Mouse (Mus musculus): ENCODE data around the gene Trim56. TPM values are rescaled to one million over a fixed set of nuclear protein-coding genes. Genes with fewer than 3 reads are reported as not detected.
A peak's percentile ranks its signal among the peaks of the same experiment; 100 is the strongest.
"Not testable (repeated sequence)": the region's sequence is repeated elsewhere in the genome, so short reads cannot be mapped to it uniquely, and the experiment has no call there.

Gene Trim56
- 8.6 and 10.3 TPM in 2 replicates for polyA plus RNA-seq (2016; fragmentation: Nextera tagmentation; extraction: Ambion mirVana)

DNA sequence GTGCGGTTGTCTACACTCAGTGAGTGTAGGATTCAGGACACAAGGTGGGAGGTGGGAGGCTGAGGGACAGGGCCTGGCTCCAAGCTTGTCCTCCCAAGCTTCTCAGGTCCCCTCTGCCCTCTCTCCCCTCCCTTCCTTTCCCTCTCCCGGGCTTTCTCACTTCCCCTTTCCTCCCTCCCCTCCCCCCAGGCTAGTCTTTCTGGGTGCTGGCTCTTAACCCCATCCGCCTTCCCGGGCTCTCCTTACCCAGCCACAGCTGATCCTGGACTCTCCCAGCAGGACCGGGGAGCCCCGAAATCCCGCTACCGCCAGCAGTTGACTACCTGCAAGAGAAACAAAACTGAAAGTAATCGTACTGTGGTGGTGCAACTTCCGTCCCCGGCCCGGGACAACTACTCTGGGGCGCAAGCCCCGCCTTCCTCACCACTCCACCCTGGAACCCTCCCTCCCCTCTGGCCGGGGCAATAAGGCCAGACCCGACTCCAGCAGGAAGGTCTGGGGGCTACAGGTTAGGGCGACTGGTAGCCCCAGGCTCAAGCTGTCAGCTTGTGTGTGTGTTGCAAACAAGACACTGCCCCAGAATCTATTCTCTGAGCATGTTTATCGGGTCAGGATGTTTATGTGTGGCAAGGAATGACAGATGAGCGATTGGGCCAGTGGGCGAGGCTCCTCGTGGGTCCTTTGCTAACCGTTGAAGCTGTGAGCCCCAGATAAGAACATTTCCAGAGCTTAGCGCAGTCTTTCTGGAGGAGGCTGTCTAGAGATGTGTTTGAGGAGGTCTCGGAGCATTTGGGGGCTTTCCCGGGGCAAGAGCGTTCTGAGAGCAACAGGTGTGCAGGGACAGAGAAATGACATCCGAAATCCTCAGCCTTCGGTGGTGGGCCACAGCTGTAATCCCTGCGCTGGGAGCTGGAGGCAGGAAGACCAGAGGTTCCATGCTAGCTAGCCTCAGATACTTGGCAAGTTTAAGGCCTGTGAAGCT is at the start of gene Trim56:
TSS of gene Trim56 (minus strand) at position 344 of the 982 bp plus-strand sequence.
- Histone ChIP-seq H3K27me3 (replicated peaks) (no peaks in the 10 kb centered on the region), H3K4me1 (peaks cover 34% of the 10 kb centered on the region), H3K9me3 (replicated peaks) (peaks cover 45% of the 10 kb centered on the region), H3K9ac (peak within 1 kb of the TSS; percentile 86), H3K4me3 (peak within 1 kb of the TSS; percentile 82), H3K4me2 (peak within 1 kb of the TSS; percentile 87), H3K27ac (peak within 1 kb of the TSS; percentile 99), H3K36me3 (peaks cover 40% of the 10 kb centered on the region)
- 2% methylated on average over 29 of the region's 29 CpGs for WGBS (ENCODE audit: insufficient replicate concordance)
- peak; percentile 94 for ATAC-seq

DNA sequence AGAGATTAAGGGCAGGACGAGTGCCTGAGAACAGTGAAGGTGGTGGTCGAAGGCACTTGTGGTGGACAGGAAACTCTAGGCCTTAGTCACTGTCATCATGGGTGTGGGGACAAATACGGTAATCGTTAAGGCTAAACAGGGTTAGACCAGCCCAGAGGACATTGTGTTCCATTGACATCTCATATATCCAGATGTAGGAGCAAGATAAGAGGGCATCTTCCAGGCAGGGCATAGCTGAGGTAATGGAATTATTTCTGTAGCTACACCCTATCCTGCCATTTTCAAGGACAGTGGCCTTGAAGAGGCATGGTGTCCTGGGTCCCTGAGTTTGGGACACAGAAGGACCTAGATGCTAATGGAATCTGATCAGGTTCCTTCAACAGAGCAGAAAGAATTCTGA is 45.8 kb upstream of the Trim56 start:
- 53% methylated on average over 4 of the region's 4 CpGs for WGBS (ENCODE audit: insufficient replicate concordance)
- Histone ChIP-seq H3K36me3 (no peaks in the 10 kb centered on the region), H3K27me3 (replicated peaks) (peaks cover 18% of the 10 kb centered on the region), H3K4me2 (no peak overlapping the region), H3K9me3 (replicated peaks) (0 out of 2 replicates have a peak, but pooled peaks cover 4% of the 10 kb centered on the region), H3K9ac (no peak overlapping the region), H3K4me3 (no peak overlapping the region), H3K4me1 (no peaks in the 10 kb centered on the region), H3K27ac (no peak overlapping the region)
- no peak for ATAC-seq

DNA sequence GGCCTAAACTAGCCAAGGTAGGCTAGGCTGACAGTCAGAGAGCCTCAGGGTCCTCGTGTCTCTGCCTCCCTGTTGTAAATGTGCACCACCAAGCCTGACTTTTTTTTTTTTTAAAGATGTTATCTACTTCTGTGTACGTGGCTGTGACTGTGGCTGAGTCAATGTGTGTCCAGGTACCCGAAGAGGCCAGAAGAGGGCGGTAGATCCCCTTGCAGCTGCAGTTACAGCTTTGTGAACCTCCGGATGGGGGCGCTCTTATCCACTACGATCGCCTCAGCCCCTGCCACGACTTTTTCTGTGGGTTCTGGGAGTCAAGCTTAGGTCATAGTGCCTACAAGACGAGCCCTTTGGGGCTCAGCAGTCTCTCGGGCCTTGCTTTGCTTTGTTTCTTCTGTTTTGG is 43.5 kb upstream of the Trim56 start:
- H3K4me1 ChIP-seq: no peaks in the 10 kb centered on the region
- ATAC-seq: no peak
- H3K9me3 ChIP-seq (replicated peaks): 0 out of 2 replicates have a peak, but pooled peaks cover 7% of the 10 kb centered on the region
- H3K9ac ChIP-seq: no peak overlapping the region
- peaks cover 13% of the 10 kb centered on the region; the same call in 1 of the 2 replicates for H3K27me3 ChIP-seq (replicated peaks)
- H3K4me3 ChIP-seq: no peak overlapping the region
- H3K4me2 ChIP-seq: no peak overlapping the region
- 14% methylated on average over 11 of the region's 11 CpGs for WGBS (ENCODE audit: insufficient replicate concordance)
- no peaks in the 10 kb centered on the region for H3K36me3 ChIP-seq
- no peak overlapping the region for H3K27ac ChIP-seq

DNA sequence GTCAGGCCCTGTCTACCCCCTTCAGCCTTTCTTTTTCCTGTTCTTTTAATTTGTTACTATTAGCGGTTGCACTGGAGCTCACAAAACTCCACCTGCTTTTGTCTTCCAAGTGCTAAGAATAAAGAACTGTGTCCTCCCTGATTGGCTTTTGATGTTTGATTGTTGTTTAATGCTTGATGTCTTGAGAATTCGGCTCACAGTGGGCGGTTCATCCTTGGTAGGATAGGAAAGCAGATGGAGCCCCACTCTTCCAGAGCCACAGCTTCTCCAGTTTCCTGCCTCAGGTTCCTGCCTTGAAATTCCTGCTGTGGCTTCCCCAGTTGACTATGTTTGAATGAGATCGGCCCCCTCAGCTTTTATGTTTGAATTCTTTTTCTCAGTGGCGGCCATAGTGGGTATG is 37.3 kb upstream of the Trim56 start:
- H3K4me2 ChIP-seq: no peak overlapping the region
- no peaks in the 10 kb centered on the region for H3K36me3 ChIP-seq
- no peak overlapping the region for H3K27ac ChIP-seq
- 78% methylated on average over 5 of the region's 5 CpGs for WGBS (ENCODE audit: insufficient replicate concordance)
- H3K9me3 ChIP-seq (replicated peaks): peaks cover 15% of the 10 kb centered on the region
- H3K9ac ChIP-seq: no peak overlapping the region
- H3K27me3 ChIP-seq (replicated peaks): no peaks in the 10 kb centered on the region
- H3K4me1 ChIP-seq: no peaks in the 10 kb centered on the region
- H3K4me3 ChIP-seq: no peak overlapping the region
- no peak for ATAC-seq

DNA sequence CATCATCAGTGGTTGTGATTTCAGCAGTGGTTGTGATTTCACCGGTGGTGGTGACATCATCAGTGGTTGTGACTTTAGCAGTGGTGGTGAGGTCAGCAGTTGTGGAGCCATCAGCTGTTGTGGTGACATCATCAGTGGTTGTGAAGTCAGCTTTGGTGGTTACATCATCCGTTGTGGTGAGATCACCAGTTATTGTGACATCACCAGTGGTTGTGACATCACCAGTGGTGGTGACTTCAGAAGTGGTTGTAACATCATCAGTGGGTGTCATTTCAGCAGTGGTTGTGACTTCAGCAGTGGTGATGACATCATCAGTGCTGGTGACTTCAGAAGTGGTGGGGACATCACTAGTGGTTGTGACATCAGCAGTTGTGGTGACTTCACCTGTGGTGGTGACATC is 36.6 kb upstream of the Trim56 start:
- H3K27me3 ChIP-seq (replicated peaks): no peaks in the 10 kb centered on the region
- WGBS (ENCODE audit: insufficient replicate concordance): 54% methylated on average over 2 of the region's 2 CpGs
- no peak; the same call in 1 of the 2 replicates for ATAC-seq
- peaks cover 15% of the 10 kb centered on the region for H3K9me3 ChIP-seq (replicated peaks)
- H3K4me1 ChIP-seq: no peaks in the 10 kb centered on the region
- no peak overlapping the region for H3K9ac ChIP-seq
- no peak overlapping the region for H3K4me2 ChIP-seq
- H3K36me3 ChIP-seq: no peaks in the 10 kb centered on the region
- H3K4me3 ChIP-seq: no peak overlapping the region
- no peak overlapping the region for H3K27ac ChIP-seq

DNA sequence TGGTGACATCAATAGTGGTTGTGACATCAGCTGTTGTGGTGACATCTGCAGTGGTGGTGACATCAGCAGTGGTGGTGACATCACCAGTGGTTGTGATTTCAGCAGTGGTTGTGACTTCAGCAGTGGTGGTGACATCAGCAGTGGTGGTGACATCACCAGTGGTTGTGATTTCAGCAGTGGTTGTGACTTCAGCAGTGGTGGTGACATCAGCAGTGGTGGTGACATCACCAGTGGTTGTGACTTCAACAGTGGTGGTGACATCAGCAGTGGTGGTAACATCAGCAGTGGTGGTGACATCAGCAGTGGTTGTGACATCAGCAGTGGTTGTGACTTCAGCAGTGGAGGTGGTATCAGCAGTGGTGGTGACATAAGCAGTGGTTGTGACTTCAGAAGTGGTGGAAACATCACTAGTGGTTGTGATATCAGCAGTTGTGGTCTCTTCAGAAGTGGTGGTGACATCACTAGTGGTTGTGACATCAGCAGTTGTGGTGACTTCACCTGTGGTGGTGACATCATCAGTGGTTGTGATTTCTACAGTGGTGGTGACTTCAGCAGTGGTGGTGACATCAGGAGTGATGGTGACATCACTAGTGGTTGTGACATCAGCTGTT is 33.4 kb upstream of the Trim56 start, which contains the start of gene Muc3:
TSS of gene Muc3 (minus strand) at position 51 of the 611 bp plus-strand sequence.
- H3K27ac ChIP-seq; H3K4me3 ChIP-seq; H3K4me2 ChIP-seq; H3K4me1 ChIP-seq; H3K36me3 ChIP-seq; H3K27me3 ChIP-seq (replicated peaks); ATAC-seq; H3K9ac ChIP-seq; H3K9me3 ChIP-seq (replicated peaks): not testable (repeated sequence)

DNA sequence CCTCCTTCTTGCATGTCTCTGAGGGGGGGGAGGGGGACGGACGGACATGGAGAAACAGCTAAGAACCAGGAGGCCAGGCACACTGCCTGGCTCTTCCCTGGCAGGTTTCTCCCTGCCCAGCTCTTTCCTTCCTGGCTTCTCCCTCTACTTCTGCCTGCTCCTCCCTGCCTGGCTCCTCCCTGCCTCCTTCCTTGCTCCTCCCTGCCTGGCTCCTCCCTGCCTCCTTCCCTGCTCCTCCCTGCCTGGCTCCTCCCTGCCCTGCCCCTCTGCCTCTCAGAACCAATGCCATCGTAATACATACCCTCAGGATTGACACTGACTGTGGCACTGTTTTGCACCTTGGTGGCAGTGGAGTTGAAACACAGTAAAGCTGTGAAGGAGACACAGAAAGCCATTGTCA is 24.8 kb upstream of the Trim56 start:
- Histone ChIP-seq H3K27ac (no peak overlapping the region), H3K4me1 (no peaks in the 10 kb centered on the region), H3K27me3 (replicated peaks) (peaks cover 19% of the 10 kb centered on the region; the same call in 1 of the 2 replicates), H3K36me3 (no peaks in the 10 kb centered on the region), H3K4me2 (no peak overlapping the region), H3K9ac (no peak overlapping the region), H3K9me3 (replicated peaks) (no peaks in the 10 kb centered on the region), H3K4me3 (no peak overlapping the region)
- WGBS (ENCODE audit: insufficient replicate concordance): 26% methylated on average over 3 of the region's 3 CpGs
- ATAC-seq: no peak

DNA sequence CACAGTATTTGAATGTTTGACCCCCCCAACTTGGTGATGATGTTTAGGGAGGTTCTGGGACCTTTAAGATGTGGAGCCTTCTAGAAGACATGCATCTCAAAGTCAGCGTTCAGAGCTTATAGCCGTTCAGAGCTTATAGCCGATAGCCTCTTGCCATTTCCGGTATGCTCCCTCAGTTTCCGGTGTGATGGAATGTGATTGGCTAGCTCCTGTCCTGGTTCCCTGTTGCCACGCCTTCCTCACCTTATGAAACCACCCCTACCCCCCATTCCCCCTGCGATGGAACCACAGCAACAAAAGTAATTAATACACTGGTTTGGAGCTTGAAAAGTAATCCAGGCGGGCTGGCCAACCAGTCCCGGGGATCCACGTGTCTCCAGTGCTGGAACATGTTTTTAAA is 23.0 kb upstream of the Trim56 start:
- no peak for ATAC-seq
- Histone ChIP-seq H3K36me3 (no peaks in the 10 kb centered on the region), H3K9me3 (replicated peaks) (no peaks in the 10 kb centered on the region), H3K4me1 (no peaks in the 10 kb centered on the region), H3K4me2 (no peak overlapping the region), H3K27me3 (replicated peaks) (peaks cover 22% of the 10 kb centered on the region; the same call in 1 of the 2 replicates), H3K9ac (no peak overlapping the region), H3K27ac (no peak overlapping the region), H3K4me3 (no peak overlapping the region)
- 70% methylated on average over 10 of the region's 10 CpGs for WGBS (ENCODE audit: insufficient replicate concordance)

DNA sequence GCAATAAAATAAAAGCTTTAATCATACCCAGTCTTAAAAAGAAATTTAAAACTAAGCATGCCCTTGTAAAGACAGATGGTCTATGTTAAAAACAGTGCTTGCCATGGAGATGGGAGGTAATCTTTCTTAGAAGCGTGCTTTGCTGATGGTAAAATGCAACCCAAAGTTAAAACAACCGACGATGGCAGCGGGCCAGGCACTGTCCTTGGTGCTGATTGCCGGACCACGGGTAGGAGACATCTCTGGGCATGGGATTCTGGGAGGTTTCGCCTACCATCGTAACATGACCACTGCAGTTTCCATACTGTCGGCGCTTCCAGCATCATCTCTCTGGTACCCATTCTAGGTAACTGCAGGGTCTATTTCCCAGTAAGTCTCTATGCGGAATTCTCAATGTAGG is 18.9 kb upstream of the Trim56 start:
- ATAC-seq: no peak
- no peaks in the 10 kb centered on the region for H3K9me3 ChIP-seq (replicated peaks)
- H3K9ac ChIP-seq: no peak overlapping the region
- H3K27me3 ChIP-seq (replicated peaks): peaks cover 26% of the 10 kb centered on the region
- H3K36me3 ChIP-seq: no peaks in the 10 kb centered on the region
- H3K4me2 ChIP-seq: no peak overlapping the region
- no peaks in the 10 kb centered on the region for H3K4me1 ChIP-seq
- H3K4me3 ChIP-seq: no peak overlapping the region
- 28% methylated on average over 11 of the region's 11 CpGs for WGBS (ENCODE audit: insufficient replicate concordance)
- H3K27ac ChIP-seq: no peak overlapping the region

DNA sequence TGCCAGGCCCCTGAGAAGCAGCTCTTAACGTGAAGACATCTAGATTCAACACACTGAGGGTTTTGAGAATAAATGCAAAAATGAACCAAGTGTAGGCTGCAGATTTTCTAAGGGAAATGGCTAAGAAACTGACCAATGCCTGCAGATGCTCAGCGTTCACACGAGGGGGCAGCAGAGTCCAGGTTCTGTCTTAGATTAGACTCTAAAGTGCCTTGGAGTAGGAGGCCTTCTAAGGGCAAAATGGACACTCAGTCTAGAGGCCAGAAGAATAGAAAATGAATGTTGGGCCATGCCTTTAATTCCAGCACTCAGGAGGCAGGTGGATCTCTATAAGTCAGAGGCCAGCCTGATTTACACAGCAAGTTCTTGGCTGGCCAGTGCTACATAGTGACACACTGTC is 15.5 kb upstream of the Trim56 start:
- H3K4me1 ChIP-seq: no peaks in the 10 kb centered on the region
- ATAC-seq: no peak
- no peaks in the 10 kb centered on the region for H3K36me3 ChIP-seq
- no peak overlapping the region for H3K4me3 ChIP-seq
- H3K9me3 ChIP-seq (replicated peaks): no peaks in the 10 kb centered on the region
- no peak overlapping the region for H3K4me2 ChIP-seq
- H3K27me3 ChIP-seq (replicated peaks): peaks cover 29% of the 10 kb centered on the region
- H3K27ac ChIP-seq: no peak overlapping the region
- WGBS (ENCODE audit: insufficient replicate concordance): 0% methylated on average over 3 of the region's 3 CpGs
- no peak overlapping the region for H3K9ac ChIP-seq

DNA sequence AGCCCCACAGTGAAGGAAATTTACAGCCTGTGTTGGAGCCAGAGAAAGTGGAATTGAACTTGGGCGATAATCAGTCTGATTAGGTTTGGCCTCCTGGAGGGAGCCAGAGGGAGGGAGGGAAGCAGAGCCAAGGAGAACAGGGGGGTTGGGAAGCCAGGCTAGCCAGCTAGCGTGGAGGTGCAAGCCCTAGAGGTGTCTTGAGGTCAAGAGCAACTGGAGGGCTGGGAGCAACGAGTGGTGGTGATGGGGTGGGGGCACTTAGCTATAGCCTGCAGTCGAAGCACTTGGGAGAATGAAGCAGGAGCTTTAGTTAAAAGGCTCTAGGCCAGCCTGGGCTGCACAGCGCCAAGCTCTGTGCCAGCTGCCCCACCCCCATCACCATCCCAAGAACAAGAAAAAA is 13.3 kb upstream of the Trim56 start:
- Histone ChIP-seq H3K27me3 (replicated peaks) (peaks cover 44% of the 10 kb centered on the region), H3K36me3 (no peaks in the 10 kb centered on the region), H3K9me3 (replicated peaks) (no peaks in the 10 kb centered on the region), H3K4me1 (no peaks in the 10 kb centered on the region), H3K27ac (no peak overlapping the region), H3K4me3 (no peak overlapping the region), H3K4me2 (no peak overlapping the region), H3K9ac (no peak overlapping the region)
- WGBS (ENCODE audit: insufficient replicate concordance): 20% methylated on average over 5 of the region's 5 CpGs
- no peak for ATAC-seq

DNA sequence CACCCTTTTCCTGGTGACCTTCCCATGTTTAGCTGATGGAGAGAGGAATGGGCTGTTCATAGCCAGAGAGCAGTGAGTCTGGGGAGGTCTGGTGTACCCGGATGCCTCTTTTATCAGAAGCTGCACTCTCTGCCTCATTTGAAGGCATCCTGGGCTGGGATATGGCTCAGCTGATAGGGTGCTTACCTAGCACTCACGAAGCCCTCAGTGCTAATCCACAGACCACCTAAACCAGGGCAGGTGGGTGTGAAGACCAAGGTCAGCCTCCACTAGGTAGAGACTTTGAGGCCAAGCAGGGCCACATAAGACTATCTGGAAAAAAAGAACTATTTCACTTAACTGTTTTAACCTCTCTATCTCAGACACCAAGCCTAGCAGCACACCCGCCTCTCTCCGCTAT is 7.5 kb upstream of the Trim56 start:
- no peak for ATAC-seq
- Histone ChIP-seq H3K27ac (no peak overlapping the region), H3K9me3 (replicated peaks) (no peaks in the 10 kb centered on the region), H3K4me2 (no peak overlapping the region), H3K4me1 (peaks cover 19% of the 10 kb centered on the region), H3K27me3 (replicated peaks) (peaks cover 22% of the 10 kb centered on the region; the same call in 1 of the 2 replicates), H3K36me3 (no peaks in the 10 kb centered on the region), H3K4me3 (no peak overlapping the region), H3K9ac (no peak overlapping the region)
- 46% methylated on average over 4 of the region's 4 CpGs for WGBS (ENCODE audit: insufficient replicate concordance)
